Mouse (Mus musculus): ENCODE data around the gene Strn3. TPM values are rescaled to one million over a fixed set of nuclear protein-coding genes. Genes with fewer than 3 reads are reported as not detected.
"Not testable (repeated sequence)": the region's sequence is repeated elsewhere in the genome, so short reads cannot be mapped to it uniquely, and the experiment has no call there.

Gene Strn3
- polyA plus RNA-seq, 1 experiment from 2014 or later: 63.5 TPM

DNA sequence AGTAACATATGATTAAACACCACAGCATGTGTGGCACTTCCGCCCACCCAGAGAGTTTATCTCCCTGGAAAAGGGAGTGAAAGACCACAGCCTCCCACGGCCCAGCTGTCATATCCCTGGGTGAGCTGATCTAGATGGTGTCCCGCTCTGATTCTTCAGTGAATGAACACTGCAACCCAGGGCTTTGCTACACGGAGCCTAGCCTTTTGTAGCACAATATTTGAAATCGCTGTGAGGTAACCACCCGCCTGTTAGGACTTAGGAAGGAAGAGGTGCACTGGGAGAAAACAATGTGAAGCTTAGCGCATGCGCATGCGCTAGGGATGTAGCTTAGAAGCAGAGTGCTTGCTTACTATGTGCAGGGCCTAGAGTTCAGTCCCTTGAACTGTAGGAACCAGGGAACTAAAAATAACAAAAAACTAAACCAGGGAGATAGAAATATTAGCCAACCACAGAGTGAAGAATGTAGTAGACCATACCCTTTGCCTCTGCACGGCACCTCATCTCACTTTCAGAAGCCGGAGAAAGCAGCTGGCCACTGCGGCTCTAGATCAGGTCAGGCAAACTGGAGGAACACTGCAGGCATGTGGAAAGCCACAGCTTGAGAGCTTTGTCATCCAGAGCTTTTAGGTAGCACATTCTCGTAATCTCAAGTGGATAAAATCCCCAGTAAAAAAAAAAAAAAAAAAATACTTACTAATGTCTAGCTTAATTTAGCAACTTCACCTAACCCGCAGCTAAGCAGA lies 17.4 kb upstream of the Strn3 start:
- Histone ChIP-seq H3K27ac (no peak overlapping the region), H3K4me3 (replicated peaks) (no peak overlapping the region)

DNA sequence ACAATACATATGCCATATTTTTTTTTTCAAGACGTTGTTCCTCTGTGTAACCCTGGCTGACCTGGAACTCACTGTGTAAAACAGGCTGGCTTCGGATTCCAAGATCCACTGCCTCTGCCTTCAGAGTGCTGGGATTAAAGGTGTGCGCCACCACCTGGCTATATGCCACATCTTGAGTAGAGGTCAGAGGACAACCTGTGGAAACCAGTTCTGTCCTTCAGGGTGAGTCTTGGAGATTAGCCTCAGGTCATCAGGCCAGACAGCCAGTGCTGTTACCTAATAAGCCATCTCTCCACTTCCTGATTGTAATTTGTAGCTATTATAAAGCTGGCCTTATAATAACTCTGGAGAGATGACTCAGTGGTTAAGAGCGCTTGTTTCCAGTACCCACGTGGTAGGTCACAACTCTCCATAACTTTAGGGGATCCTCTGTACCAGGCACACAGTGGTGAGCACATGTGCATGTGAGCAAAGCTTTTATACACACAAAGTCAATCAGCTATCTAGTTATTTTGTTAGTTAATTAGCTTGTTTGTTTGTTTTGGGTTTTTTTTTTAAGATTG lies 15.1 kb upstream of the Strn3 start:
- H3K27ac ChIP-seq: no peak overlapping the region
- no peaks in the 10 kb centered on the region for H3K9me3 ChIP-seq
- H3K4me1 ChIP-seq: peaks cover 9% of the 10 kb centered on the region; the same call in 1 of the 2 replicates
- H3K27me3 ChIP-seq: no peaks in the 10 kb centered on the region
- no peak for ATAC-seq (ENCODE audit: low FRiP score)
- 86% methylated on average over 5 of the region's 5 CpGs for WGBS
- H3K9ac ChIP-seq: no peak overlapping the region
- no peaks in the 10 kb centered on the region for H3K36me3 ChIP-seq (replicated peaks)
- H3K4me2 ChIP-seq: no peak overlapping the region
- no peak overlapping the region for H3K4me3 ChIP-seq (replicated peaks)

More for the DNA sequence above, 17.4 kb upstream of the Strn3 start:
- Histone ChIP-seq H3K36me3 (replicated peaks) (no peaks in the 10 kb centered on the region), H3K4me1 (0 out of 2 replicates have a peak, but pooled peaks cover 2% of the 10 kb centered on the region), H3K4me2 (no peak overlapping the region), H3K27me3 (no peaks in the 10 kb centered on the region), H3K9ac (no peak overlapping the region), H3K9me3 (no peaks in the 10 kb centered on the region)
- WGBS: 62% methylated on average over 14 of the region's 14 CpGs
- no peak for ATAC-seq (ENCODE audit: low FRiP score)

DNA sequence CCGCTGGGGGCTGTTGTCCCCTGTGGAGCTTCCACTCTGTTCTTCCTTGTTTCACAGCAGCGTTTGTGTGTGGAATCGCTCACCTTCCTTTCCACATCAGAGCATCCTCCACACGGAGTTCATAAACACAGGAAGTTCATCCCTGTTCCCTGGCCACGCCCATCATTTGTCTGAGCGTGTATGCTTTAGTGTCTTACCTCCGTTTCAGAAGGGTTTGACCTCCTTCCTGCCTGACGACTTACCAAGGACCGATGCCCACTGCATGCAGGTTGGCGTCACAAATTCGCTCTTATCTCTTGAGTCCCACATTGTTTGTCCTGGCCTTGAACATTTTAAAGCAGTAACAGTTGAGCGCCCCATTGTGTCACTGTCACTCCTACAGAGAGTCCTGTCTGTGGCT lies 14.1 kb upstream of the Strn3 start:
- no peak overlapping the region for H3K9ac ChIP-seq
- no peak overlapping the region for H3K27ac ChIP-seq
- no peaks in the 10 kb centered on the region for H3K27me3 ChIP-seq
- H3K9me3 ChIP-seq: no peaks in the 10 kb centered on the region
- H3K36me3 ChIP-seq (replicated peaks): no peaks in the 10 kb centered on the region
- peaks cover 9% of the 10 kb centered on the region; the same call in 1 of the 2 replicates for H3K4me1 ChIP-seq
- H3K4me3 ChIP-seq (replicated peaks): no peak overlapping the region
- 84% methylated on average over 12 of the region's 12 CpGs for WGBS
- ATAC-seq (ENCODE audit: low FRiP score): no peak
- H3K4me2 ChIP-seq: no peak overlapping the region

DNA sequence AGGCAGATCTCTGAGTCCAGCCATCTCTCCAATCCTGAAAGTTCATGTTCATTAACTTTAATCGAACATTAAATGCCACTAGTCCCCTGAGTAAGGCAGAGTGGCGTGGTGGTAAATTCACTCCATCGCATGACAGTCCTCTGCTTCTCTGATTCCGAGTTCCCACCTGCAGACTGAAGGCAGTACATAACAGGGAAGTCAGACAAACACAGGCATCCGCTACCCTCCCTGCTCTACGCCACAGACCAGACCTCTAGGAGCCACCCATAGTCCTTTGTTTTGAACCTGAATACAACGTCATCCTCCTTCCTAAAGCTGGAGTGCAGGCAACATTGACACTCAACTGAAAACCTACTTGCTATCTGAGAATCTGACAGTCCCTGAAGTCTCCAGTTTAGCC lies 12.9 kb upstream of the Strn3 start:
- H3K27ac ChIP-seq: no peak overlapping the region
- WGBS: 68% methylated on average over 7 of the region's 7 CpGs
- no peak for ATAC-seq (ENCODE audit: low FRiP score)
- H3K36me3 ChIP-seq (replicated peaks): no peaks in the 10 kb centered on the region
- no peak overlapping the region for H3K4me2 ChIP-seq
- no peaks in the 10 kb centered on the region for H3K9me3 ChIP-seq
- no peak overlapping the region for H3K4me3 ChIP-seq (replicated peaks)
- no peak overlapping the region for H3K9ac ChIP-seq
- no peaks in the 10 kb centered on the region for H3K27me3 ChIP-seq
- peaks cover 9% of the 10 kb centered on the region; the same call in 1 of the 2 replicates for H3K4me1 ChIP-seq

DNA sequence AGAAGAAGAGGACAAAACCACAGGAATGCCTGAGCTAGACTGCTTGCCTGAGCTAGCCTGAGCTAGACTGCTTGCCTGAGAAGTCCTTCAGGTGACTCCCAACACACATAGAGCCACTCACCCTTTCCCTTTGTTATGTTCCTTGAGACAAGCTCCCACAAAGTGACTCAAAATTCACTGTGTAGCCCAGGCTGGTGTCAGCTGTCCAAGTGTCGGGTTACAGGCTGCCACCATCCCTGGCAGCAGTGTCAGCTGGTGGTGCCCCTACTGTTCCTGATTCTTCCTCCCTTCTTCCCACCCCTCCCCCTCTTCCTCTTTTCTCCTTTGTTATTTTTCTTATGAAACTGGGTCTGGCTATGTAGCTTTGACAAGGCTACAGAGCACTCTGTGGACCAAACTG lies 12.2 kb upstream of the Strn3 start:
- no peaks in the 10 kb centered on the region for H3K27me3 ChIP-seq
- no peaks in the 10 kb centered on the region for H3K9me3 ChIP-seq
- H3K4me1 ChIP-seq: peaks cover 9% of the 10 kb centered on the region; the same call in 1 of the 2 replicates
- no peak overlapping the region for H3K27ac ChIP-seq
- WGBS: 11% methylated on average over 1 of the region's 1 CpGs
- H3K36me3 ChIP-seq (replicated peaks): no peaks in the 10 kb centered on the region
- no peak overlapping the region for H3K4me2 ChIP-seq
- no peak overlapping the region for H3K4me3 ChIP-seq (replicated peaks)
- ATAC-seq (ENCODE audit: low FRiP score): no peak
- no peak overlapping the region for H3K9ac ChIP-seq

DNA sequence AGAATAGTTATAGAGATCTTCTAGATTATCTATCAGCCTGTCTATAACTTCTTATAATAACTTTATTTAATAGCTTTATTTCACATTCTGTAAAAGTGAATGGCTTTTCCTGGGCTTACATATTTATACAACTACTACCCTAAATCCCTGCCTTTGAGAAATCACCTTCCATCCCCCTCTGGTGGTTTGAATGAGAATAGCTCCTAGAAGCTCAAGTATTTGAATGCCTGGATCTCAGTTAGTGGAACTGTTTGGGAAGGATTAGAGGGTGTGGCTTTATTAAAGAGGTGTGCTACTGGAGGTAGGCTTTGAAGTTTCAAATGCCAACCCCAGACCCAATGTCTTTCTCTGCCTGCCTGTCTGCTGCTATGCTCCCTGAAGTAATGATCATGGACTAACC lies 10.0 kb upstream of the Strn3 start:
- Histone ChIP-seq H3K9ac (no peak overlapping the region), H3K4me2 (no peak overlapping the region), H3K4me3 (replicated peaks) (no peak overlapping the region), H3K4me1 (peaks cover 9% of the 10 kb centered on the region; the same call in 1 of the 2 replicates), H3K36me3 (replicated peaks) (no peaks in the 10 kb centered on the region), H3K27ac (no peak overlapping the region), H3K27me3 (no peaks in the 10 kb centered on the region), H3K9me3 (no peaks in the 10 kb centered on the region)
- ATAC-seq (ENCODE audit: low FRiP score): no peak

DNA sequence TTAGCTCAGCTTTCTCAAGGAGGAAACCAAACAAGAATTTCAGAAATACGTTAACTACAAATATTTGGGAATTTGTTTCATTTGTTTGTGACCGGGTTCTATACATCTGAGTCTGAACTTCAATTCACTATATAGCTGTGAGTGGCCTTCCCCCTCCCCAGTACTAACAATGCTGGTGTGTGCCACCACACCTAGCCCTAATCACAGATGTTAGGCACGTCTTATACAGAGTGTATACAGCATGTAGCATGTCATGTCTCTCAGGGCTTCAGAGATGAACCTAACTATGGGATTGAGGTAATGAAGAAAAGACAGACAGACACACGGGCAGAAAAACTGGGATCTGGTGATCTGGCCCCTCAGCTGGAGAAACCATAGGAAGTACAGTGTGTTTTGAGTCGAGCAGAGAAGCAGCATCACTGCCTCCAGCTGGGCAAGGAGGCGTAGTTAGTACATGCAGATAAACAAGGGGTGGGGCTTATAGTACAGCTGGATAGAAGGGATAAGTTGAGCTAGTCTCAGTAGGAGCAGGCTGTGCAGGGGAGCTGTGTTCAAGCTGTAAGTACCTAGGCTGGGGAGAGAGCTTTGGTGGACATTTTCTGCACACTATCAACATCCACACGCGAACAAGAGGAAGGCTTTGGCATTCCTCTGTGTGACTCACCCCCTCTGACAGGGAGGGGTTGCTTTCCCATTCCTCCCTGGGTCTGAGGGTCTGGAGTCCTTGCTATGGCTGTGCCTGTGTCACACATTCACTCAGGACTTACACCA lies 8.1 kb upstream of the Strn3 start:
- WGBS: 71% methylated on average over 8 of the region's 8 CpGs
- ATAC-seq (ENCODE audit: low FRiP score): no peak
- Histone ChIP-seq H3K4me2 (no peak overlapping the region), H3K36me3 (replicated peaks) (no peaks in the 10 kb centered on the region), H3K4me3 (replicated peaks) (no peak overlapping the region), H3K27me3 (no peaks in the 10 kb centered on the region), H3K9ac (no peak overlapping the region), H3K4me1 (peaks cover 9% of the 10 kb centered on the region; the same call in 1 of the 2 replicates), H3K27ac (no peak overlapping the region), H3K9me3 (no peaks in the 10 kb centered on the region)

DNA sequence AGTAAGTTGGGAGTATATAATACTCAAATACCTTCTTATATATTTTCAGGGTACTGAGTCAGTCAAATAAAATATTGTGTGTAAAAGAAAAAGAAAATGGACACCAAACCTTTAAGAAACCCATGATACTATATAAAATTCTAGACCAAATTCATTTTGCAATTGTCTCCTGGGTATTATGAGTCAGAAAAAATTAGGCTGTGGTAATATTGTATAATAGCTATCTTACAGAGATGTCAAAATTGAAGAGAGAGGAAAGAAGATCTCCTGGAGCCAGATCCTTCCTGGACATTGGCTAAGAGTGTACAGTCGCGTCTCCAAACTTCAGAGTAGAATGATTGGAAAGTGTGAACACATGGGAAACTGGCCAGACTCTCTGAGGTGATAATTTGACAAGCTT lies 4.5 kb upstream of the Strn3 start:
- Histone ChIP-seq H3K4me2 (no peak overlapping the region), H3K4me1 (peaks cover 3% of the 10 kb centered on the region; the same call in 1 of the 2 replicates), H3K9ac (no peak overlapping the region), H3K27me3 (no peaks in the 10 kb centered on the region), H3K27ac (no peak overlapping the region), H3K9me3 (no peaks in the 10 kb centered on the region), H3K4me3 (replicated peaks) (no peak overlapping the region), H3K36me3 (replicated peaks) (no peaks in the 10 kb centered on the region)
- no peak for ATAC-seq (ENCODE audit: low FRiP score)
- 80% methylated on average over 2 of the region's 2 CpGs for WGBS

DNA sequence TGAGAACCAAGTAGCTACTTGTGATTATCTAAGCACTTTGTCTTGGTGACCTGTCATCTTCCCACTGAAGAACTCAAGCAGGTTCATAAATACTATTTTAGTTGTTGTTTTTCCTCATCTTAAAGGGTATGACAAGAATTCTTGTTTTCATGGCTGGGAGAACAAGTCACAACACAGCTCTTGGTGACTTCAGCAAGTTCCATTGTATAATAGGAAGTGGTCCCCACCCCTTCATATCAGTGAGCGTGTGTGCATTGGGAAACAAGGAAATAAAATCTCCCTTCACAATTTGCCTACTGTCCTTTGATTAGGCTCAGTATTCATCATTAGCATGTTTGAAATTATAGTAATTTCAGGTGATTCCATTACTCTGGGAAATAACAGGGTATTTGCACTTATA lies 3.3 kb upstream of the Strn3 start:
- Histone ChIP-seq H3K9ac (no peak overlapping the region), H3K27ac (no peak overlapping the region), H3K36me3 (replicated peaks) (no peaks in the 10 kb centered on the region), H3K4me1 (peaks cover 3% of the 10 kb centered on the region), H3K4me2 (no peak overlapping the region), H3K27me3 (no peaks in the 10 kb centered on the region), H3K9me3 (no peaks in the 10 kb centered on the region), H3K4me3 (replicated peaks) (no peak overlapping the region)
- WGBS: 86% methylated on average over 1 of the region's 1 CpGs
- ATAC-seq (ENCODE audit: low FRiP score): no peak

DNA sequence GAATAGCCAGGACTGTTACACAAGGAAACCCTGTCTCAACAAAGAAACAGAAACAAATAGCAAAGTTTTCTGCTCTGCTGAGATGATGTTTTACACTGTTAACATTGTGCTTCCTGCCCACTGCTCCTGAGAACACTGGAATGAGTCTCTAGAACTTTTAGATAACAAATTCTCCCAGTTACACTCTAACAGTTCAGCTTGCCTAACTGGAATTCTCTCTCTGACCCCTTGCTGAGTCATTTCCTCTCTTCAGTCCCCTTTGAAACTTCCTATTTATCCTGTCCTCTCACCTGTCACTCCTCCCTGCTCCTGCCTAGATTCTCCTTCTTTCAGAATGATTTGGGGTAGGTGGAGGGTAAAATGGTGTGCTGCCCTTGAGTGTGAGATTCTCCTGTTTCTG lies 2.4 kb upstream of the Strn3 start:
- H3K4me1 ChIP-seq: peaks cover 9% of the 10 kb centered on the region
- no peak for ATAC-seq (ENCODE audit: low FRiP score)
- no peaks in the 10 kb centered on the region for H3K36me3 ChIP-seq (replicated peaks)
- H3K9ac ChIP-seq: no peak overlapping the region
- H3K27me3 ChIP-seq: no peaks in the 10 kb centered on the region
- H3K9me3 ChIP-seq: no peaks in the 10 kb centered on the region
- no peak overlapping the region for H3K4me3 ChIP-seq (replicated peaks)
- H3K4me2 ChIP-seq: no peak overlapping the region
- no peak overlapping the region for H3K27ac ChIP-seq

DNA sequence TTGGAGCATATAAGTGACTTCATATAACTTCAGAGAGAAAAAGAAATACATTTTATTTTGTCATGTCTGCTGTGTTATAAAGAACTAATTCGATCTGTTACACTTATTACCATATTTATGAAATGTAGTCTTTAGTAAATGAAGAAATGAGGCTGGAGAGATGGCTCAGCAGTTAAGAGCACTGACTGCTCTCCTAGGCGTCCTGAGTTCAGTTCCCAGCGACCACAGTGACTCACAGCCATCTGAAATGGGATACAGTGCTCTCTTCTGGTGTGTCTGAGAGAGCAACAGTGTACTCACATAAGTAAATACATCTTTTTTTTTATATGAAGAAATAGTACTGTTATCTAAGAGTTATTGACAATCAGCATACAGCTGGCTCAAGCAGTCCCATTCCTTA lies 1.7 kb upstream of the Strn3 start:
- Histone ChIP-seq H3K36me3 (replicated peaks) (no peaks in the 10 kb centered on the region), H3K27me3 (no peaks in the 10 kb centered on the region), H3K4me2 (no peak overlapping the region), H3K27ac (no peak overlapping the region), H3K4me1 (peaks cover 11% of the 10 kb centered on the region), H3K4me3 (replicated peaks) (no peak overlapping the region), H3K9me3 (no peaks in the 10 kb centered on the region), H3K9ac (no peak overlapping the region)
- WGBS: 78% methylated on average over 3 of the region's 3 CpGs
- no peak for ATAC-seq (ENCODE audit: low FRiP score)

DNA sequence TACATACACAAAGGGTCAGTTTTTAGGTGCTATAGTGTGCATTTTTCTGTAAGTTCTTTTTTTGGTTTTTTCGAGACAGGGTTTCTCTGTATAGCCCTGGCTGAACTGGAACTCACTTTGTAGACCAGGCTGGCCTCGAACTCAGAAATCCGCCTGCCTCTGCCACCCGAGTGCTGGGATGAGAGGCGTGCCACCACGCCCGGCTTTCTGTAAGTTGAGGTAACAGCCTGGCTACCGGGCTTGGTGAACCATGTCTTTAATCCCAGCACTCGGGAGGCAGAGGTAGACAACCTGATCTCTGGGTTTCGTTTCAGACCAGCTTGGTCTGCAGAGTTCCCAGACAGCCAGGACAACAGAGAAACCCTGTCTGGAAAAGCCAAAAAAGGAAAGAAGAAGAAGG lies 1.2 kb upstream of the Strn3 start:
- peak overlapping the region; percentile 75; the same call in 1 of the 2 replicates for H3K4me2 ChIP-seq

More for the DNA sequence above, 1.2 kb upstream of the Strn3 start:
- not testable (repeated sequence) for ATAC-seq (ENCODE audit: low FRiP score); H3K27me3 ChIP-seq; H3K9ac ChIP-seq; H3K27ac ChIP-seq; H3K4me3 ChIP-seq (replicated peaks); H3K9me3 ChIP-seq; H3K36me3 ChIP-seq (replicated peaks)
- H3K4me1 ChIP-seq: peaks cover 11% of the 10 kb centered on the region
- 84% methylated on average over 10 of the region's 10 CpGs for WGBS
